Mouse (Mus musculus) myocyte (in vitro differentiated cells): Measurements from ENCODE around the gene Slc12a7.

Experiments
- CEBPB ChIP-seq: IDR thresholded peaks from 2 replicates; pipeline ENCODE4 v1.6.1; 2011; ENCODE audit warnings: mild to moderate bottlenecking, moderate library complexity; ENCODE audit not compliant: poor library complexity, insufficient read depth, severe bottlenecking
- E2F4 ChIP-seq: IDR thresholded peaks from one replicate; pipeline ENCODE4 v1.6.1; 2011; ENCODE audit warnings: mild to moderate bottlenecking, control low read depth, moderate library complexity; ENCODE audit not compliant: insufficient read depth
- MAX ChIP-seq: IDR thresholded peaks from one replicate; pipeline ENCODE4 v1.6.1; 2011; ENCODE audit warnings: low read depth, mild to moderate bottlenecking, control low read depth
- MYOD1 ChIP-seq, 3 experiments: IDR thresholded peaks; one replicate each; pipeline ENCODE4 v1.6.1; 2011; ENCODE audit warnings: control low read depth in 2 of 3, low read depth in 2 of 3, mild to moderate bottlenecking in 2 of 3, moderate library complexity in 1 of 3; ENCODE audit not compliant: insufficient read length in 2 of 3, control insufficient read depth in 1 of 3
- MYOG ChIP-seq, 3 experiments: IDR thresholded peaks; one replicate each; pipeline ENCODE4 v1.6.1; 2011; ENCODE audit warnings: control low read depth in 2 of 3, low read depth in 2 of 3, mild to moderate bottlenecking in 2 of 3; ENCODE audit not compliant: insufficient read length in 2 of 3, control insufficient read depth in 1 of 3, insufficient read depth in 1 of 3
- POLR2A ChIP-seq: IDR thresholded peaks from one replicate; pipeline ENCODE4 v1.6.1; 2011; ENCODE audit warnings: low read depth, mild to moderate bottlenecking, control low read depth, moderate library complexity; ENCODE audit not compliant: insufficient read length
- REST ChIP-seq: IDR thresholded peaks from one replicate; pipeline ENCODE4 v1.6.1; 2011; ENCODE audit warnings: mild to moderate bottlenecking, control low read depth, moderate library complexity; ENCODE audit not compliant: insufficient read depth, insufficient read length
- SRF ChIP-seq: IDR thresholded peaks from one replicate; pipeline ENCODE4 v1.6.1; 2011; ENCODE audit warnings: low read depth; ENCODE audit not compliant: control insufficient read depth, insufficient read length
- TCF12 ChIP-seq: IDR thresholded peaks from one replicate; pipeline ENCODE4 v1.6.1; 2011; ENCODE audit warnings: mild to moderate bottlenecking, control low read depth; ENCODE audit not compliant: poor library complexity, insufficient read depth, severe bottlenecking
- USF1 ChIP-seq: IDR thresholded peaks from one replicate; pipeline ENCODE4 v1.6.1; 2011; ENCODE audit warnings: low read depth, mild to moderate bottlenecking, control low read depth, moderate library complexity

- no peak for TF ChIP-seq POLR2A
- no peak for TF ChIP-seq CEBPB
- no peak for TF ChIP-seq TCF12
- no peak for TF ChIP-seq E2F4
- TF ChIP-seq SRF = no peak
- TF ChIP-seq MAX = no peak
- TF ChIP-seq USF1 = no peak
- TF ChIP-seq REST = no peak
- TF ChIP-seq MYOD1 (IDR thresholded peaks at IDR 0.05; ENCODE audit: control insufficient read depth in 1 of 3, insufficient read length in 2 of 3, low read depth in 2 of 3) = no peak
- TF ChIP-seq MYOG (IDR thresholded peaks at IDR 0.05; ENCODE audit: control insufficient read depth in 1 of 3, insufficient read depth in 1 of 3, insufficient read length in 2 of 3, low read depth in 2 of 3) = no peak
These were observed 114.6 kb downstream of the Slc12a7 start, which contains the start of gene Nkd2 for GRCm38 (mm10) chr13:73847465-73847836.
